Mouse (Mus musculus) adrenal gland, adult 2 months (tissue): ENCODE data around the gene Pdcd11. TPM values are rescaled to one million over a fixed set of nuclear protein-coding genes. Genes with fewer than 3 reads are reported as not detected.
A peak's percentile ranks its signal among the peaks of the same experiment; 100 is the strongest.

Source experiments
- DNase-seq: peaks from one replicate; pipeline ENCODE4 v3.0.0; 2021
- long read RNA-seq: library from polyadenylated mRNA; stranded (forward); transcript quantifications from one replicate; pipeline ENCODE4 v2.0.0, GENCODE M21; 2021
- polyA plus RNA-seq: library from polyadenylated mRNA; depleted of rRNA; stranded (reverse); fragments of >200 nt; gene quantifications from 2 replicates; pipeline ENCODE4 v1.2.3, GENCODE M21; 2012; rRNA removed
- total RNA-seq, 2 experiments: library from RNA; stranded (reverse); gene quantifications; 2 replicates each; pipeline ENCODE4 v1.2.3; 2021

The Pdcd11 gene
- total RNA-seq (10 to 100 TPM; 19.8 to 22.1 TPM), polyA plus RNA-seq (5.1 and 6.0 TPM in 2 replicates)
- long read RNA-seq, full-length matches to known transcripts = 6 of 8 reads
- long read RNA-seq, partial matches to known transcripts = 2 of 8 reads
- long read RNA-seq, other reads (novel, unspliced or antisense) = 0 of 8 reads

DNA sequence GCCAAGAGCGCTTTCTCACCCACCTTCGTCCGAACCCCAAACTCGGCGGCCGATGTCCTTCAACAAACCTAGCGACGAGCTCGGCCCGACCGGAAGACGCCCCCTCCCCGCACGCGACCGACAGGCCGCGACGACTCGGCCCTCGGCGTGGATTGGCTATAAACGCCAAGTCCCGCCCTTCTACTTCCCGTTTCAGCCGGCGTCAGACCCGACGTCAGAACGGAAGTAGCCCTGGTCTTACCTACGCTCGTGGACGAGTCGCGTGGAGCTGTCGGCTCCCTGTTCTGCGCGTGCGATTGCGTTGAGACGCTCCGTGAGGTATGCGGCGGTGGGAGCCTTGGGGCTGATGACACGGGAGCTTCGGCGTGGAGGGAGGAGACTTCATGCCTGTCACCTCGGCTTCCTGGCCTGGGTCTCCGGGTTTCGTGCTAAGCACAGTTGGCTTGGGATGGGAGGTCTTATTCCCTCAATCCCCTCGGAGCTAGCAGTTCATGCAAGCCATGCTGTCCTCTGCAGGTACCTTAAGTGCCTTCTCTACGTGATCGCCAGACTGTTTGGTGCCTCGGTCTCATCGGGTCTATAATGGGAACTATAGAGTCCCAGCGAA lies at the start of gene Pdcd11, which contains the start of gene Usmg5:
Pdcd11 (plus strand) TSS at position 219 of the 607 bp plus-strand sequence.
Usmg5 (minus strand) TSS at position 98 of the 607 bp plus-strand sequence.
- DNase-seq = peak; percentile 97

DNA sequence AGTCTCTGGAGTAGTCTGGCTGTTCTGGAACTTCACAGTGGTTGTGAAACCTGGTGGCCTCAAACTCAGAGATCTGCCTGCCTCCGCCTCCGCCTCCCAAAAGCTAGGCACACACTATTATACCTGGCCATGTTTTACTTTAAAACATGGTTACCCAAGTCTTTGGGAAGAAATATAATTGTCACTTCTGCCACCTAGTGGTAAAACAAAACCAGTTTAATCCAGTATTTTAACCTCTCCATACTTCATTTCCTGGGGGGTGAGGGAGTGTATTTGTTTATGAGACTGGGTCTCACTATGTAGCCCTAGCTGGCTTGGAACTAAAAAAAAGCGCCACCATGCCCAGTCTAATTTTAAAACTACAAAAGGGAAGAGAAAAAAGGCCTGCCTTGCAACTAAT lies 47.0 kb upstream of the Pdcd11 start:
- no peak for DNase-seq

DNA sequence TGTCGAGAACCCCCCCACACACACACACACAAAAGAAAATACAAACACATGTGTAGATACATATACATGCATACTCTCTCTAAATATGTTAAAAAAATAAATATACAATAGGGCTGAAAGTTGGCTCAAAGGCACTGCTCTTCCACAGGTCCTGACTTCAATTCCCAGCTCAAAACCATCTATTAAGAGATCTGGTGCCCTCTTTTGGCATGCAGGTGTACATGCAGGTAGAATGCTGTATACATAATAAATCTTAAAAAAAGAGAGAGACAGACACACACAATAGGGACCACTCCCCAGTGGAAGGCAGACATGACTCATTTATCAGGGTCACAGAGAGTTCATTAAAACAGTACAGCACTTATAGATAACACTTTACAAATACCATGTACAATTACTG lies 44.2 kb upstream of the Pdcd11 start:
- no peak for DNase-seq

DNA sequence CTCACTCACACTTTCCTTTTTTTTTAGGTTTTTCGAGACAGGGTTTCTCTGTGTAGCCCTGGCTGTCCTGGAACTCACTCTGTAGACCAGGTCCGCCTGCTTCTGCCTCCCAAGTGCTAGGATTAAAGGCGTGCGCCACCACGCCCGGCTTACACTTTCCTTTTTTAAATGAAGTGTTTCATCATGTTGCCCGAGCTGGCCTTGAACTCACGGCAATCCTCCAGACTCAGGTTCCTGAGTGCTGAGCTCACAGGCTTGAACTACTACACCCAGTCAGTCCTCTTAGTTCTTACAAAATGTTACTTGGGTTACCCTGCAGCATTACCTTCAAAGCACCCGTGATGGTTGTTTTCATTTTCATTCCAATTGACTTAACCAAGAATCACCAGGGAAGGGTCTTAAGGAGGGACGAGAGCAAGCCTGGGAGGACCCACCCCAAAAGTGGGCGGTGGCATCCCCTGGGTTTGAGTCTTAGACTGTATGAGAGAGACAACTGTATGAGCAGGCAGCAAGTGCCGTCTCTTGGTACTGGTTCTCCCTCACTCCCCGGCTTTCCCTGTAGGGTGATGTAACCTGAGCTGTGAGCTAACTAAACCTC lies 43.2 kb upstream of the Pdcd11 start:
- peak; percentile 79 for DNase-seq

DNA sequence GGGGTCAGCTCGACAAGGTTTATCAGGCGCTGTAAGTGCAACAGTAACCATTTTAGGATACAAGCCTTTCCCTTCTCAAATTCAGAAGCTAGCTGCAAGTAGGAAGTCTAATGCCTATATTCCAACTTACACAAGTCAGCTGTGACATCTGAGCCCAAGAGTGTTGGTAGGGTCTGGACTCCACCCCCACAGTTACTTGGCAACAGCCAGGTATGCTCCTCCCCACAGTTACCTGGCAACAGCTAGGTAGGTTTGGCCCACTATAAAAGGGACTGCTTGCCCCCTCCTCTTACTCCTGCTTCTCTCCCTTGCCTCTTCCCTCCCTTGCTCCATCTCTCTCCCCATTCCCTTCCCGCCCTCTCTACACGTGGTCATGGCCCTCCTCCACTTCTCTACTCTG lies 41.5 kb upstream of the Pdcd11 start:
- no peak for DNase-seq

DNA sequence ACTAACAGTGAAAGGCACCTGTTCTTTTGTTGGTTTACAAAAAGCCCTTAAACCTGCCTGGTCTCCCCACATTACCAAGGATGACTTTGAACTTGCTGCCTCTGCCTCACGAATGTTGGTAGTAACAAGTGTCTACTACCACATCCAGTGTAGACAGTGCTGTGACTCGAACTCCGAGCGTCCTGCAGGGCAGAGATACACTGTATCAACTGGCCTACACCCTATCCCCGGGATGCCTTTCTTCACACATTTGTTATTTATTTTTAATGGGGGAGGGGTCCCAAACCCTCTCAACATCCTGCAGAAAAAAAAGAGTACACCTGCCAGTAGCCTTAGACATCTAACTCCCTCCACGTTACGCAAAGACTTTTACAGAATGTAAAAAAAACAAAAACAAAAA lies 40.7 kb upstream of the Pdcd11 start:
- DNase-seq = no peak

DNA sequence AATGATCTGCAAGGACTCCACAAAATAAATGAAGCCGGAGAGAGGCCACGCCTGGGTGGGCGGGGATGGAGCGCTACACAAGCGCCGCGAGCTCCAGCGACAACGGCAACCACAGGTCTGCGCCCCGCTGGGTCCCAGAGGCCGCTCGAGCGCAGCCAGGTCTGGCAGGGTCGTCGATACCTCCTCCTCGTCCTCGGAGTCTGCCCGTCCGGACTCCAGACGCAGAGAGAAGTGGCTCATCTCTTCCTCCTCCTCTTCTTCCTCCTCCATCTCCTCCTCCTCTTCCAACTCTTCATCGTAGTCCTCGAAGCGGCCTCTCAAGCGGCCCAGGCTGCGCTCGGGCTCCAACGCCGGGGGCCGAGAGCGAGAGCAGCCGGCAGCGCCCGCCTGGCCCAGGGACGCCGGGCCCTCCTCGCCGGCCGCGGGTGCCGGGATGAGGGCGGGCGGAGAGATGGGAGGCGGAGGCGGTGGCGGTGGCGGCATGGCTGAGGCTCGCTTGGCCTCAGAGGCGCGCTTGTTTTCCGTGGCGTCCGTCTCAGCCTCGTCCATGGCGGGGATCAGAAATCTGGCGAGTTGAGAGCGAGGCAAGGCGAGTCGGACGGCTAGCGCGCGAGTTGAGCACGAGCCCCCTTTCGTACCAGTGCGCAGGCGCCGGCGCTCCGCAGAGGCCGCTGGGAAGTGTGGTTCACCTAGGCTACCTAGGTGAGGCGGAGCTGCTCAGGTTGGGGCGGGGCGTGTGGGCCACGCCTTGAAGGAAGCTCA lies 40.1 kb upstream of the Pdcd11 start, which contains the start of gene Pcgf6:
Pcgf6 (minus strand) TSS at position 636 of the 762 bp plus-strand sequence.
- DNase-seq = peak; percentile 86

DNA sequence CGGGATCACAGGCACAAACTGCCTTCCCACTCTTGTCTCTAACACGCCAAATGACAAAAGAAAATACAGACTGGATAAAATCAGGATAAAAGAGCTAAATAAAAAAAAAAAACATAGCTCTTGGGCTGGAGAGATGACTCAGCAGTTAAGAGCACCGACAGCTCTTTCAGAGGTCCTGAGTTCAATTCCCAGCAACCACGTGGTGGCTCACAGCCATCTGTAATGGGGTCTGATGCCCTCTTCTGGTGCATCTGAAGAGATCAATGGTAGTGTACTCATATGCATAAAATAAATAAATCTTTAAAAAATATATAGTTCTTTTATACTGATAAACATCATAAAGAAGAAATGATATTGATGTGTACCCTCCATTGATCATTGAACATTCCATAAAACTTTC lies 37.6 kb upstream of the Pdcd11 start:
- DNase-seq = no peak

DNA sequence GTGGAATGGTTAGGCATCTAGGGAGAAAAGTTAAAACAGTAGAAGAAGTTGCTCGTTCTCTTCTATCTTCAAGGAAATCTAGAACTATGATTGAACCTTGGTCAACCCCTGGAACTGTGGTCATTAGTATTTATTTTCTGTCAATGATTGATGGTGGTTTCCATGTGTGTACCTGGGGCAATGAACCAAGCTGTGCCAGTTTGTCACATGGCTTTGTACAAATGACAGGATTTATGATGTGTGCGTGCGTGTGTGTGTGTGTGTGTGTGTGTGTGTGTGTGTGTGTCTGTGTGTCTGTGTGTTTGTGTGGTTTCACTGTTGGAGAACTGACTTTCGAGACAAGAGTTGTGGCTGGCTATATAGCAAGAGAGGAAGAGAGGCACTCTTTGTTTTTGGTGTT lies 37.1 kb upstream of the Pdcd11 start:
- no peak for DNase-seq

DNA sequence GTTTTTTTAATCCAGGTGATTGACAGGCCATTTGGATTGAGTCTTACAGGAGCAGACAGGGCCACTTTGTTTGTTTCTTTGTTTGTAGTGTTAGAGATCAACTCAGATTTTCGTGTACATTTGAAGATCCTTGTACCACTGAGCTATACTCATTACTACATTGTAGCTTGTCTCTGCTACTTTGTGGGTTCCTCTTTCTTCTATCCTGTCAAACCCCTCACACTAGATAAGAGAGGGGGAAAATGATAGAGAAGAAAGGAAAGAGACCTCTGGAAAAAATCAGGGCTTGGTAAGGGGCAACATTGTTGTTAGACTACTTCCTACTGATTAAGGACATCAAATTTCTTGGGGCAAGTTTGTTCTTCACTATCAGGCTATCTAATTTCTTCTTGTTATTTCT lies 32.9 kb upstream of the Pdcd11 start:
- DNase-seq = no peak

DNA sequence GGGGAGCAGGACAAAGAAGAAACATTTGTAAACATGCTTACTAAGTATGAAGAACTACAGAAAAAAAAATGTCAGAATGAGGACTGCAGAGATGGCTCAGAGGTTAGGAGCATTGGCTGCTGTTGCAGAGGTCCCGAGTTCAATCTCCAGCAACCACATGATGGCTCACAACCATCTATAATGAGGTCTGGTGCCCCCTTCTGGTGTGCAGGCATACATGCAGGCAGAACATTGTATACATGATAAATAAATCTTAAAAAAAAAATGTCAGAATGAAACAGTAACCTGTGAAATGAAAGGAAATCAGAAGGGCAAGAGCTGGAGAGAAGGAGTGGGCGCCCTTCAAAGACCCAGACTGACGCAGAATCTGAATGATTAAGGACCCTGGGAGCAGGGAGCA lies 24.7 kb upstream of the Pdcd11 start:
- no peak for DNase-seq

DNA sequence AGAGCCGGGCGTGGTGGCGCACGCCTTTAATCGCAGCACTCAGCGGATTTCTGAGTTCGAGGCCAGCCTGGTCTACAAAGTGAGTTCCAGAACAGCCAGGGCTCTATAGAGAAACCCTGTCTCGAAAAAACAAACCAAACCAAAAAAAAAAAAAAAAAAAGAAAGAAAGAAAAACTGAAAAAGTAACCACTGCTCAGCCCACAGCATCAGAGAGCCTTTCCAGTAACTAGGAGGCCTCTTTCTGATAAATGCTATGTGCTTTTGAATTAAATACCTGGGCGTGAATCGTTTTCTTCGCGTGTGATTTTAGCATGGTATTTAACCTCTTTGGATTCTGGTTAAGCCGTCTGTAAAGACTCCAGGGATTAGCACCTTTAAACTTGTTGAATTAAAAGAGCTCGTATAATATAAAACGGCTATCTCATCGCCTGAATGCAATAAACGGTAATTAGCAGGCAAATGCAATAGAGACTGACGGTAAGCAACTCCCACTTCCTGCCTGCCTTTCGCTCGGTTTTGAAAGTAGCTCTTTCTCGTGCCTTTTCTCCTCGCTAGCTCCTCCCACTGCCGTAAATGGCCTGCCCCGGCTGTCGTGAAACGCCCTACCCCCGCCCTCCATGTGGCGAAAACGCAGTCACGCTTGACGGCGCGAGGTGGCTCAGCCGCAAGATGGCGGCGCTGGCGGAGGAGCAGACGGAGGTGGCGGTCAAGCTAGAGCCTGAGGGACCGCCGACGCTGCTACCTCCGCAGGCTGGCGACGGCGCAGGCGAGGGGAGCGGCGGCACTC lies 23.3 kb upstream of the Pdcd11 start, which contains the start of gene Taf5:
Taf5 (plus strand) TSS at position 651 of the 787 bp plus-strand sequence.
- DNase-seq = peak; percentile 97

DNA sequence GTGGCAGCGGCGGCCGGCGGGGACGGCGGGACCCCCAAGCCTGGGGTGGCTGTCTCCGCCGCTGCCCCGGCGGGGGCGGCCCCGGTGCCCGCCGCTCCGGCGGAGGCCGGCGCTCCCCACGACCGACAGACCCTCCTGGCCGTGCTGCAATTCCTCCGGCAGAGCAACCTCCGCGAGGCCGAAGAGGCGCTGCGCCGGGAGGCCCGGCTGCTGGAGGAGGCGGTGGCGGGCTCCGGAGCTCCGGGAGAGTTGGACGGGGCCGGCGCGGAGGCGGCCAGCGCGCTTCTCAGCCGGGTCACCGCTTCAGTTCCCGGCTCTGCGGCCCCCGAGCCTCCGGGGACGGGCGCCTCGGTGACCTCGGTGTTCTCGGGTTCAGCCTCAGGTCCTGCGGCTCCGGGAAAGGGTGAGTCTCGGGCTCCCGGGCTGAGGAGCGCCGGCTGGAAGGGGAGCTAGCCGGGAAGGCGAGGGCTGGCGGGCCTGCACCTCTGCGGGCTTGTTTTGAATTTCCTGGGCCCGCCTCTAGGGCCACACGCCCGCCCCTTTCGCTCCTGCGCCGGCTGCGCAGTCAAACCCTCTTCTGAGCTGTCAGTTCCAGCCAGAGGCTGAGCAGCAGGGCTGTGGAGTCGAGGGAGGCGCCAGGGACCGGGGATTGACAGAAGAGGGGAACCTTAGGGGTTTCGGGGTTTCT lies 22.5 kb upstream of the Pdcd11 start:
- peak; percentile 93 for DNase-seq

DNA sequence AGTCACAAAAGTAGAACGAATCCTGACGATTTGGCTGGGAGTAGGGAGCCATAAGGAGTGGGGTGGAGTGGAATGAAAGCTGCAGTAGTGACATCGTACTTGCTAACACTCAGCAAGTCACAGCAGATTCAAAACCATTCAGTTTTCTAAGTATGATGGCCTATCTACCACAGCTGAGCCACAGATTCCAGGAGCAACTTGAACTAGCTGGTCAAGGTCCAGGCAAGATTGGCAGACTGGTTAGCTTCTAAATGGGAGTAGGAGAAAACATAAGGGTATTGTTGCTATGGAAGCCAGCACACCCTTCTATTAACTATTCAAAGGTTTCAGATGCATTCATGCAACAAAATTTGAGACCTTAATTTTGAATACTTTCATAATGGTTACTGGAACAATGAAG lies 2.3 kb upstream of the Pdcd11 start:
- no peak for DNase-seq

DNA sequence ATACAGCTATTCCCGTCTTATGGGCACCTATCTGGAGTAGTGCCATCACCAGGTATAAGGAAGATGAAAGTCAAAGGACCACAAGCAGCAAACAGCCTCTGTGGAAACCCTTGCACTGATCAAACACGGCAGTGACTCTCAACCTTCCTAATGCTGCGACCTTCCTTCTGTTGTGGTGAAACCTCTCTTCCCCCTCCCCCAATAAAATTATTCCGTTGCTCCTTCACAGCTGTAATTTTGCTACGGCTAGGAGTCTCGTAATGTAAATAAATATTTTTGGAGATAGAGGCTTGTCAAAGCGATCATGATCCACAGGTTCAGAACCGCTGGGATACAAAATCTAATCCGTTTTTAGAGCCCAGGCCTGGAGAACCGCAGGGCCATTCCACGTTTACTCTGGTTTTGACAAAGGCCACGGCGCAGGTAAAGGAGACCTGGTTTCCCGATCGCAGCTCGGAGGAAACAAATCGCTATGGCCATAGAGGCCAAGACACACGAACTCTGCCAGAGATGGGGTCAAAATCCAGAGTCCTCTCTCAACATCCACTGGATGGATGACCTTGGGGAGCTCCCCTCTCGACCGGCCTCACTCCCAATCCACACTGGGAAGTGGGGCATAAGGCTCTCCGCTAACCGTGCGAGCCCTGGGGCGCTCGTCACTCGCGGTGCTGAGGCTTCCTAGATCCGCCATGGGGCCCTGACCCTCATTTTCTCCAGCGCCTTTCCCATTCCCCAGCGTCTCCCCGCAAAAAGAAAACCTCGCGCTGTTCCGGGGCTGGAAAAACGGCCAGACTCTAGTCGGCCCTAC lies 646 bp upstream of the Pdcd11 start:
- no peak for DNase-seq

DNA sequence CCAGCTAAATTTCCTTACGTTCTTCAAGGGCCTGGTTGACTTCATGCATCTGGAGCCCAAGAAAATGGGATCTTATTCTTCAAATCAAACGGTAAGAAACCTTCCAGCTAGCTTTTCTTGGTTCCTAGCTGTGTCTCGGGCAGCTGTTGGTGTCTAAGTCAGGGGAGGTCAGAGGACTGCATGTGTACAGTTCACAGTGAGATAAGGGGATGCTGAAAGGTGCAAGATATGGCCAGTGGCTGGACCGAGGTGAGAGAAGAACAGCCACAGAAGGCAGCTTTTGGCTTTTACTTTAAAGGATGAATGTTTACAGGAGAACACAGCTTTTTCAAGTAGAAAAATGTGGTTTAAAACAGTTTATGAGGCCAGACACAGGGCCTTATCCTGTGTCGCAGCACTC lies 10.5 kb downstream of the Pdcd11 start:
- no peak for DNase-seq

DNA sequence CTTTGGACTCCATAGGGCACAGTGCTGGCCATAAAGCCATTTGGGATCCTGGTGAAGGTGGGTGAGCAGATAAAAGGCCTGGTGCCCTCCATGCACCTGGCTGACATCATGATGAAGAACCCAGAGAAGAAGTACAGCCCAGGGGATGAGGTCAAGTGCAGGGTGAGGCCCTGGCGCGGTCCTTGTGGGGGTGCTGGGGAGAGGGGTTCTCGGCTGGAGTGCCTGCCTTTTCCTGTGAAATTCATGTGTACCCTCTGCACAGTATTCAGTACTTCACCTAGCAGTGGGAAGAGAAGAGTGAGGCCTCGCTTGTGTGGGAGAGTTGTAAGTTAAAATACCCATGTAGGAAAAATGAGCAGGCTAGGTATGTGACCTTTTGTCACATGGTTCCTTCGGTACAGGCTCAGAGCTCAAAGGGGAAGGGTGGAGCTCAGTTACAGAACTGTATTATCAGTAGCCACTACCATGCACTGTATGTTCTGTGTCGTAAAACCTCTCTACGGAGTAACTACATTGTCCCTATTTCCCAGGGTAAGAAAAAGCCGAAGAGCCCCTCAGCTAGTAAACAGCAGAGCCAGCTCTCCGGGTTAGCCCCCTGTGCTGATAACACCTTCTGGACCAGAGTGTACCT lies 14.2 kb downstream of the Pdcd11 start:
- no peak for DNase-seq

DNA sequence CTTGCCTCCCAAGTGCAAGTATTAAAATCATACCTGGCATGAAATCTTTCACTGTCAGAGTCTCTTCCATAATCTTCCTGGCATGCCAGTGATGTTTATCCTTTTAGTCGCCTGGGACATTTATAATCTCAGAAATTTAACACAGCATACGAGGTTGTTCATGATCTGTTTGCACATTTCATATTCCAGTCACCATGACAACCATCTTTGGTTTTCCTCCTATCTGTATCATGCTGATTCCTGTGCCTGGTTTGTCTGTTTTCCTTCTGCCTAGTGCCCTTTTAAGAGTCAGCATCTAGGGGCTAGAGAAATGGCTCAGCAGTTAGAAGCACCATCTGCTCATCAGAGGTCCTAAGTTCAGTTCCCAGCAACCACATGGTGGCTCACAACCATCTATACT lies 28.1 kb downstream of the Pdcd11 start:
- no peak for DNase-seq

DNA sequence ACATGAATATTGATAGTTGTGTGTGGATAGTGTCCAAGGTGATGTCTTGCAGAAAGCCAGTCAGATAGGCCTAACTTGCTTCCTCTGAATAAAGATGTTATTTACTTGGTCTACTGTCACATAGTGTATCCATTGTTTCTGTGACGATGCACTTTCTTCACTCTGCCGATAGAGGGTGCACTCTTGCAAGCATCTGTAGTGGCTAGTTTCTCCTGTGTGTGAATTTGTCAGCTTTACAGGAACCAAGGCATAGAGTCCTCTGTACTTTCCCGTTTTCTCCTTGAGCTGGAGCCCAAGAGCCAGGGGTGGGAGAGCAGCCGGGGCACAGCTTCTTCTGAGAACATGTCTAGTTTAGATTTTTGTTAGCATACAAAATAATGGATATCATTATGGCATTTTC lies 30.5 kb downstream of the Pdcd11 start:
- DNase-seq = no peak

DNA sequence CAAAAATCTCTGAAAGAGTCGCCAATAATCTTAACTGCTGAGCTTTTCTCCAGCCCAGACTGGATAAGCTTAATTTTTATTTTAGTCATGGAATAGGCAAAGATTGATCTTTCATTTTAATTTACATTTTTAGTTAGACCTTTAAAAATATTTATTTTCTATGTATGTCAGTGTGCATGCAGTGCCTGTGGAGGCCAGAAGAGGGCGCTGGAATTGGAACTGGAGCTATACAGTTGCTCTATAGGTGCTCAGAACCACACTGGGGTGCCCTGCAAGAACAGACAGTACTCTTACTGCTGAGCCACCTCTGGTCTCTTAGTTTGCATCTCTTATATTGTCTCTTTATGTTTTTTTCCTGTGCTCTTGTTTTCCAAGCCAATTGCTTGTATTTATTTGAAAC lies 32.2 kb downstream of the Pdcd11 start:
- no peak for DNase-seq
